Mouse (Mus musculus) lung, embryonic 16.5 days (tissue): ENCODE data around the gene Scarb1. TPM values are rescaled to one million over a fixed set of nuclear protein-coding genes. Genes with fewer than 3 reads are reported as not detected.
A peak's percentile ranks its signal among the peaks of the same experiment; 100 is the strongest.

Experiments used
- ATAC-seq: fragments of 200-750 bp; cut with Nextera tagmentation; 2 replicates; pipeline ENCODE4 v1.8.0; 2017; ENCODE audit warnings: low read depth, mild to moderate bottlenecking, moderate library complexity
- H3K27ac ChIP-seq: fragments of 300-500 bp; sonication (generic); 2 replicates; pipeline ENCODE4 v1.5.1; 2014; ENCODE audit warnings: mild to moderate bottlenecking, control low read depth, low read length
- H3K27me3 ChIP-seq: fragments of 300-500 bp; sonication (generic); 2 replicates; pipeline ENCODE4 v1.6.1; 2014; ENCODE audit warnings: low read depth, low read length, mixed read lengths; ENCODE audit not compliant: control insufficient read depth, insufficient read depth
- H3K36me3 ChIP-seq: fragments of 300-500 bp; sonication (generic); 2 replicates; pipeline ENCODE4 v1.6.1; 2014; ENCODE audit warnings: low read length; ENCODE audit not compliant: control insufficient read depth, insufficient read depth
- H3K4me1 ChIP-seq: fragments of 300-500 bp; sonication (generic); replicated peaks from 2 replicates; pipeline ENCODE4 v1.6.1; 2014; ENCODE audit warnings: low read length, mixed read lengths; ENCODE audit not compliant: control insufficient read depth, insufficient read depth
- H3K4me2 ChIP-seq: fragments of 300-500 bp; sonication (generic); 2 replicates; pipeline ENCODE4 v1.6.1; 2014; ENCODE audit warnings: low read depth, low read length, control low read depth
- H3K4me3 ChIP-seq: fragments of 300-500 bp; sonication (generic); 2 replicates; pipeline ENCODE4 v1.5.1; 2014; ENCODE audit warnings: mild to moderate bottlenecking, low read length, control low read depth
- H3K9ac ChIP-seq: fragments of 300-500 bp; sonication (generic); 2 replicates; pipeline ENCODE4 v1.6.1; 2014; ENCODE audit warnings: low read length, control low read depth
- H3K9me3 ChIP-seq: fragments of 300-500 bp; sonication (generic); 2 replicates; pipeline ENCODE4 v1.6.1; 2016; ENCODE audit warnings: low read length; ENCODE audit not compliant: control insufficient read depth
- WGBS: fragments of 180-500 bp; shearing (Covaris S2); extraction: QIAGEN DNeasy Blood & Tissue Kit; methylation state at CpG from one replicate; pipeline ENCODE4 v1.1.7; 2014; 5-methylcytosine and 5-hydroxymethylcytosine counted together
- polyA plus RNA-seq: library from polyadenylated mRNA; unstranded; fragments of >200 nt; fragmentation: Nextera tagmentation; extraction: Ambion mirVana; gene quantifications from 2 replicates; pipeline ENCODE4 v1.2.1, GENCODE M21; 2015

The Scarb1 gene
- polyA plus RNA-seq, 1 experiment from 2014 or later: 66.6 TPM

DNA sequence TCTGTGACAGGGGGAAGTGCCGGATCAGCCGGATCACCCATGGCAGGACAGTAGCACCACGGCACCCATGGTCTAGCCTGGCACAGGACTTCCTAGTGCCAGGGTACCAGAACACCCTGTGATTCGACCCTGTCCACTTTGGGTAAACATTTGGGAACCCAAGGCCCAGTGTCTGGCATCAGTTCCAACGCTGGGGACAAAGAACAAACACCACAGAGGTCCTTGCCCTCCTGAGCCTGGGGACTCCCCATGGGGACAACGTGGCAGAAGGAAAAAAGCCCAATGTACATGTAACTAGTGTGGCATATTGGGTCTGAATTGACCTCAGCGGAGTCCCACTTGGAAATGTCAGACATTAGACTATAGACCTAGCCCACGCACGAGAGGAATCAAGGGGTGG, 10.7 kb downstream of the Scarb1 start:
- Histone ChIP-seq H3K27ac (no peak overlapping the region), H3K4me2 (no peak overlapping the region), H3K4me3 (no peak overlapping the region), H3K27me3 (no peaks in the 10 kb centered on the region), H3K9me3 (no peaks in the 10 kb centered on the region), H3K4me1 (peaks cover 2% of the 10 kb centered on the region; the same call in 1 of the 2 replicates), H3K36me3 (0 out of 2 replicates have a peak, but pooled peaks cover 2% of the 10 kb centered on the region), H3K9ac (no peak overlapping the region)
- ATAC-seq: no peak
- 67% methylated on average over 9 of the region's 9 CpGs for WGBS

GRCm38 (mm10) chr5:125327596-125328385, 13.1 kb downstream of the Scarb1 start:
- H3K9me3 ChIP-seq: no peaks in the 10 kb centered on the region
- ATAC-seq: peak; percentile 73
- no peaks in the 10 kb centered on the region for H3K27me3 ChIP-seq
- H3K4me1 ChIP-seq: peaks cover 2% of the 10 kb centered on the region; the same call in 1 of the 2 replicates
- H3K4me2 ChIP-seq: peak overlapping the region; percentile 43; the same call in 1 of the 2 replicates
- WGBS: 56% methylated on average over 18 of the region's 18 CpGs
- no peak overlapping the region for H3K9ac ChIP-seq
- H3K4me3 ChIP-seq: peak overlapping the region; percentile 32
- 0 out of 2 replicates have a peak, but pooled peaks cover 2% of the 10 kb centered on the region for H3K36me3 ChIP-seq
- H3K27ac ChIP-seq: no peak overlapping the region

- H3K9ac ChIP-seq: no peak overlapping the region
- no peak for ATAC-seq
- H3K9me3 ChIP-seq: no peaks in the 10 kb centered on the region
- H3K4me2 ChIP-seq: no peak overlapping the region
- 0 out of 2 replicates have a peak, but pooled peaks cover 2% of the 10 kb centered on the region for H3K36me3 ChIP-seq
- peaks cover 2% of the 10 kb centered on the region; the same call in 1 of the 2 replicates for H3K4me1 ChIP-seq
- no peak overlapping the region for H3K4me3 ChIP-seq
- no peaks in the 10 kb centered on the region for H3K27me3 ChIP-seq
- 60% methylated on average over 8 of the region's 8 CpGs for WGBS
- H3K27ac ChIP-seq: no peak overlapping the region
Observed at GRCm38 (mm10) chr5:125326351-125326750, 14.5 kb downstream of the Scarb1 start.

- Histone ChIP-seq H3K4me2 (no peak overlapping the region), H3K9me3 (no peaks in the 10 kb centered on the region), H3K9ac (no peak overlapping the region), H3K4me3 (no peak overlapping the region), H3K27ac (no peak overlapping the region), H3K4me1 (peaks cover 2% of the 10 kb centered on the region; the same call in 1 of the 2 replicates), H3K36me3 (0 out of 2 replicates have a peak, but pooled peaks cover 2% of the 10 kb centered on the region), H3K27me3 (no peaks in the 10 kb centered on the region)
- 58% methylated on average over 11 of the region's 11 CpGs for WGBS
- ATAC-seq: no peak
Observed at GRCm38 (mm10) chr5:125325931-125326330, 15.0 kb downstream of the Scarb1 start.

DNA sequence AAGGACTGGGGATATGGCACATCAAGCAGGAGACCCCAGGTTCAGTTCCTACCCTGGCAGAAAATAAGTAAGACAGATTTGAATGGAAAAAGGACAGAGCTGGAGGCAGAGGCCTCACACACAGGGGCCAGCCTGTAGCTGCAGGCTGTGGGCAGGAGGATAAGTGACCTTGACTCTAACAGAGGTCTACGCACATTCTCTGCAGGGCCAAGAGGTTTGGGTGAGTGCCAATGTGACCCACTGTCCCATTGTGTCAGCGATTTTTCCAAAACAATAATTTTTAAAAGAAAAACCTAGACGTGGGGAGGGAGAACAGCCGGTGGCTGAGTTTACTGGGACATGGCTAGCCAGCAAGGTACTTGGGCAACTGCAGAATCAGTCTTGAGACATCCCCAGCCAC, 15.6 kb downstream of the Scarb1 start:
- no peak overlapping the region for H3K9ac ChIP-seq

DNA sequence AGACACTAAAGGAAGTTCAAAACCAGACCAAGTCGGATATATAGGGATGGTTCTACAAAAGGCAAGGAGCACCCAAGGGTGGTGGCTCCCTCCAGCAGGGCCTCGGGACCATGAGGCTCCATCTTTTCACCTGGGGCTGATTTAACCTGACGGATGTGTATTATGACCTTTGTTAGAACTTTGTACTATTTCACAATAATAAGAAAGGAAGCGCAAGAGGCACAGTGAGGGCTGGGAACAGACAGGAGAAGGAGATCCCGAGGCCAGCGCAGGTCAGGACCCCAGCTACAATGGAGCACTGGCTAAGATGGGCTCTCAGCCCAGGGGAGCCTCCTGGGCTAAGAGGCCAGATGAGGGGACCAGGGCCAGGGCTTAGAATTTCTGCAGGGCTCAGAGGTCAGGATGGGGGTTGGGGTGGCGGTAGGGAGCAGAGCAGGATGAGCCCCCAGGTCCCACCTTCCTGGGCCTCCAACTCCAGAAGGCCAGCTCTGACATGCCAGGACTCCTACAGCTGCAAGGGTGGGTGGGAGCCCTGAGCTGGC, 16.9 kb downstream of the Scarb1 start:
- Histone ChIP-seq H3K27ac (no peak overlapping the region), H3K4me3 (no peak overlapping the region), H3K27me3 (no peaks in the 10 kb centered on the region), H3K4me1 (peaks cover 2% of the 10 kb centered on the region; the same call in 1 of the 2 replicates), H3K9me3 (no peaks in the 10 kb centered on the region), H3K4me2 (no peak overlapping the region), H3K9ac (no peak overlapping the region), H3K36me3 (0 out of 2 replicates have a peak, but pooled peaks cover 2% of the 10 kb centered on the region)
- 83% methylated on average over 7 of the region's 7 CpGs for WGBS
- no peak for ATAC-seq

More for the DNA sequence above, 15.6 kb downstream of the Scarb1 start:
- Histone ChIP-seq H3K4me1 (peaks cover 2% of the 10 kb centered on the region; the same call in 1 of the 2 replicates), H3K4me2 (no peak overlapping the region), H3K27me3 (no peaks in the 10 kb centered on the region), H3K36me3 (0 out of 2 replicates have a peak, but pooled peaks cover 2% of the 10 kb centered on the region), H3K9me3 (no peaks in the 10 kb centered on the region), H3K4me3 (no peak overlapping the region), H3K27ac (no peak overlapping the region)
- WGBS: 55% methylated on average over 4 of the region's 4 CpGs
- ATAC-seq: no peak

DNA sequence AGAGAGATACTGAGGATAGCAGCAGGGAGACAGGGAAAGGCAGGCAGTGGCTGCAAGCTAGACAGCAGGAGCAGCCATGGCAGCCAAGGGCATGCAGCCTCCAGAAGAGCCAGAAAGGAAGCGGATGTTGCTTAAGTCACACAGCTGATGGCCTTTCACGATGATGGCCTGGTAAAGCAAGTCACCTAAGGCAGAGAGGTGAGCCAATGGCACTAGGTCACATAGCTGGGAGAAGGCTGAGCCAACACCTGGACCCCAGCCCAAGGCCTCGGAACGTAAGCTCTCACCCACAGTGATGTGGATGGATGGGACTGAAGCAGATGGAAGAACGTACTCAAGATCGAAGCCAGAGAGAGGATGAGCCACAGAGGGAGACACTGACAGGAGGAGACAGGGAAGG, 17.8 kb downstream of the Scarb1 start:
- H3K4me2 ChIP-seq: no peak overlapping the region
- no peaks in the 10 kb centered on the region for H3K27me3 ChIP-seq

GRCm38 (mm10) chr5:125321836-125322235, 19.1 kb downstream of the Scarb1 start:
- 57% methylated on average over 3 of the region's 3 CpGs for WGBS
- H3K9ac ChIP-seq: no peak overlapping the region
- H3K36me3 ChIP-seq: 0 out of 2 replicates have a peak, but pooled peaks cover 2% of the 10 kb centered on the region
- H3K27me3 ChIP-seq: no peaks in the 10 kb centered on the region
- H3K4me3 ChIP-seq: no peak overlapping the region
- no peak for ATAC-seq
- H3K27ac ChIP-seq: no peak overlapping the region
- H3K9me3 ChIP-seq: no peaks in the 10 kb centered on the region
- peaks cover 2% of the 10 kb centered on the region; the same call in 1 of the 2 replicates for H3K4me1 ChIP-seq
- H3K4me2 ChIP-seq: no peak overlapping the region

More for the DNA sequence above, 17.8 kb downstream of the Scarb1 start:
- ATAC-seq: no peak
- Histone ChIP-seq H3K36me3 (0 out of 2 replicates have a peak, but pooled peaks cover 2% of the 10 kb centered on the region), H3K4me1 (peaks cover 2% of the 10 kb centered on the region; the same call in 1 of the 2 replicates), H3K4me3 (no peak overlapping the region), H3K27ac (no peak overlapping the region), H3K9me3 (no peaks in the 10 kb centered on the region), H3K9ac (no peak overlapping the region)
- WGBS: 70% methylated on average over 6 of the region's 6 CpGs
